Mouse (Mus musculus) olfactory bulb, adult 2 months (tissue): Measurements from ENCODE around the gene Plaur.

Source experiments
- CTCF ChIP-seq: fragments of 200-500 bp; IDR thresholded peaks from 2 replicates; pipeline ENCODE4 v1.5.1; 2012; ENCODE audit warnings: low read depth, mild to moderate bottlenecking, low read length, moderate library complexity; ENCODE audit not compliant: insufficient read depth
- POLR2A ChIP-seq: fragments of 200-500 bp; IDR thresholded peaks from 2 replicates; pipeline ENCODE4 v1.6.1; 2012; ENCODE audit warnings: mild to moderate bottlenecking, low read depth, low read length, moderate library complexity; ENCODE audit not compliant: insufficient read depth

DNA sequence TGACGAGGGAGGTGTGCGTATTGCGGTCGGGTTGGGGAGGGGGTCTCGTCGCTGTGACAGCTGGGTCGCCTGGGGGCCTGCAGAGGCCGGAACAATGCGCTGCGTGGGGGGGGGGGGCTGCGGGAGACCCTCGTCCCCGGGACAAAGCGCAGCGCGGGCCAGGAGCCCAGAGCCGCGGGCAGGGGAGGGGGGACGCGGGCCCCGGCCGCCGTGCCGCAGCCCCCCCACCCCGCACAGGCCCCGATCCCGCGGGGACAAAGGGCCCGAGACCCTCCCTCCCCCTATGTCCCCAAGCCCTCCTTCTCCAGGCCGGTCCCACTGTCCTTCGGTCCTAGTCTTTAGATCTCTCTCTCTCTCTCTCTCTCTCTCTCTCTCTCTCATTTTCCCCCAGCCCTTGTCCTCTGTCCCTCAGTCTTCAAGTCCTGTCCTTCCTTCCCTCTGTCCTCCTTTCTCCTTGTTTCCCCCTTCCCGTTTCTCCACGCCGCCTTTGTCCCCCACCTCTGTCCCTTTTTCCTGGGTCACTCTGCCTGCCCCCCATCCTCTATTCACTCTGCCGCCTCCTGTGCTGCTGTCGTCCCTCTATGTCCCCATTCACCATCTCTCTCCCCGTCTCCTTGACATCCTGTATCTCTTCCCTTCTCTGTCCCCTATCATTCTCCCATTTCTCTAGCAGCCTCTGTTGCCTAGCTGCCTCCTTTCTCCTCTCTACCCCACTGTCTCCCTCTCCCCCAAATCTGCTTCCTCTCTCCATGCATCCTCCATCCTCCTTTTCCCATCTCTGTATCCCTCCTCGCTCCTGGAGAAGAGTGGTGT lies 20.1 kb downstream of the Plaur start:
- no peak for TF ChIP-seq POLR2A
- no peak for TF ChIP-seq CTCF
